Mouse (Mus musculus) WW6 (cell line): ENCODE data around the gene I830077J02Rik.
"Not testable (repeated sequence)": the region's sequence is repeated elsewhere in the genome, so short reads cannot be mapped to it uniquely, and the experiment has no call there.

ENCODE experiments used
- DNase-seq: peaks from one replicate; pipeline ENCODE4 v3.0.0-alpha.2; 2013; ENCODE audit warnings: low read depth, low spot score

I830077J02Rik gene

GRCm38 (mm10) chr3:105932240-105933071 lies at the start of gene I830077J02Rik:
Gene I830077J02Rik, minus strand, starts transcription at chr3:105932664.
- no peak for DNase-seq

DNA sequence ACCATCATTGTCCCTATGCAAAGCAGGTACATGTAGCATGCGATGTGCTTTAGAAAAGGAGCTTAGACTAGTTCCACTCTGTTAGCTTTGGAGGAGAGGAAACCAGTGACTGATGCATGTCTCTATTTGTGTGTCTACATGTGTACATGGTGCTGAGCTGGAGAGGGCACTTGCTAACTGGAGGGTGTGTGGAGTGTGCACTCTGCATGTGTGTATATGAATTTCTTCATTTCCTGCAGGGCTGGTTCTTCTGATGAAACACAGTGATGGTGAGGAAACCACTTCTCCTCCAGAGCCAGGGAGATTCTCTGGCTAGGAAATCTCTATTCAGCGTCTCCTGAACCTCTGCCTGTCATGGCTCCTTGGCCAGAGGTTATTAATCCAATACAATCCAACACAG lies 41.7 kb upstream of the I830077J02Rik start:
- DNase-seq = no peak

DNA sequence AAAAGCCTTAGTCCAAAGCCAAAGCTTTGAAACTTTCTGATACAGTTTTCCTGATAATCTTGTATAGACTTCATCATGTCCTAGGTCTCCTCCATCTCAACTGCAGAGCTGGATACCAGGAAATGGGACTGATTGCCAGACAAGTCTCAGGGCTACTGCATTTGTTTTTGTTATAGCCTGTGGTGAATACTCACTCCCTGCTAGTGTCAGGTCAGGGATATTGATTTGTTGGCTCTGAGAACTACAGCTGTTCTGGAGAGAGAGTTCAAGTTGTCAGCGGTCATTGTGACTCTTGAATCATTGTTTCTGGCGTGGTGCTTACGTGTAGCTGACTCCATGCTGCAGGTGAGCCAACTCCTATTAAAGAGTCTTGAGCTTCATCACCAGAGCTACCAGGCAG lies 40.9 kb upstream of the I830077J02Rik start, which contains the start of gene Ovgp1:
Ovgp1 (plus strand) TSS at position 301 of the 400 bp plus-strand sequence.
- no peak for DNase-seq

DNA sequence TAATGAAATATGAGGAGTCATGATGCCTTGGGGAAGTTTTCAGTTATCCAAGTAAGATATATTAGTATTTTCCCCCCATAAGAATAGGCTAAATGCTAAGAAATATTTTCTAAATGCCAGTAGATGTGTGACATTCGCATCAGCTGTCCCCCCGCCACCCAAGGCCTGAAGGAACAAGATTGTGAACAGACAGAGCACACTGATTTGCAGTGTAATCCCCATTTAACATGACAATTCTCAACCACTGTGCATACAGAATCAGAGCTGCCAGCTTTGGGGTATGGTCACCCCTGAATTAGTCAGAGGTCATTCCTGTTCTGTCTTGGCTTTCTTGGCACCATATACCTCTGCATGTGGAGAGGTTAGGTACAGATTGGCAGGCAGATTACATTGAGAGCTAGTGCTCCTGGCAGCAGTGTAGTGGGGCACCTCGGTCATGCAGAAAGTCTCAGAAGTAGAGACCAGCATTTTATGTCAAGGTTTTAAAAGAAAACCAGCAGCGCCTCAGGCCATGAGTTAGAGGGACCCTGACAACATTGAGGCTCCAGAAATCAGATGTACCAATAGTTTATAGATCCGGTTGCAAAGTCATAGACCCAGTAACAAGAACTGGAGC lies 39.5 kb upstream of the I830077J02Rik start:
- no peak for DNase-seq

GRCm38 (mm10) chr3:105960700-105961099 lies 28.2 kb upstream of the I830077J02Rik start:
- peak; percentile 29 for DNase-seq

DNA sequence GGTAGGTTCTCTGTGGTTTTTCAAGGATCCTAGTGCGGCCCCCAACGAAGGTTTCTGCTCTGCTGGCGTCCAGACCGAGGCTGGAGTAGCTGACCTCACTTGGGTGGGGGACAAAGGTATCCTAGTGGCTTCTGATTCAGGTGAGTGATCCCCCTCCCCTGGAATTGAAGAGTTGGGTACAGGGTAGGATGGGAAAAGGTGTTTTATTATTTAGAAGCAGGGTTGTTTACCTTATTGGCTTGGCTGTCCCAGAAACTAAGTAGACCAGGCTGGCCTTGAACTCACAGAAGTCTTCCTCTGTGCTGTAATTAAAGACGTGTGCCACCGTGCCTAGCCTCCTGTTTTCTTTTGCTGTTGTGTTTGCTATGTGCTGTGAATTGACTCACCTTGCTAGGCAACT lies 27.5 kb upstream of the I830077J02Rik start, which contains the start of gene Atp5f1:
Atp5f1 (minus strand) TSS at position 101 of the 400 bp plus-strand sequence.
- DNase-seq = no peak

GRCm38 (mm10) chr3:105959585-105959984 lies 27.1 kb upstream of the I830077J02Rik start:
- no peak for DNase-seq

DNA sequence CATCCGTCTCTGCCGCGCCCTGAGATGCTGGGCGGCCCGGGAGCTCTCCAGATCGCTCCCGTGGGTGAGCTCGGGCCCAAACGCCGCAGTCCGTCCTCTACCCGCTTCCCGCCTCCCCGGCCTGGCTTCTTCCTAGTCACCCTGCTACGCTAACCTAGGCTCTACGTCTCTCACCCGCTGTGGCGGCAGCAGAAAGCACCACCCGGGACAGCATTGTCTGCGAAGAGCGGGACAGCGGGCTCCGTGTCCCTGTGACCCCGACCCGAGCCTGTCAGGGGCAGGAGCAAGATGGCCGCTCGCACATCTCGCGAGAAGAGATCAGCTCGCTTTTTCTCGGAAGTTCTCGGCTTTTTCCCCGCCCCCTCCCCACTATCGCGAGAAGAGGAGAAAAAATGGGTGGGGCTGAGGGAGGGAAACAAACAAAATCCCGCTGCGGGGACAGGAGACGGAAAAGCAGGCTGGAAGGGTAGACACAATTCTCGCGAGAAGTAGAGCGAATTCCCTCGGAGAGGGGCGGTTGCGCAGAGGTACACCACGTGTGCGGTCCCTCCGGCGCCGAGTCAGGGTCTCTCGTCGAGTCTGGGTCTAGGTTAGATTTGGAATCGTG lies 26.6 kb upstream of the I830077J02Rik start, which contains the start of gene Wdr77:
Wdr77 (plus strand) TSS at position 396 of the 607 bp plus-strand sequence.
- DNase-seq = peak; percentile 97

- no peak for DNase-seq
These were observed 25.7 kb upstream of the I830077J02Rik start for GRCm38 (mm10) chr3:105958204-105958603.

- no peak for DNase-seq
These were observed 24.8 kb upstream of the I830077J02Rik start for GRCm38 (mm10) chr3:105957235-105957634.

GRCm38 (mm10) chr3:105951348-105951747 lies 18.9 kb upstream of the I830077J02Rik start:
- no peak for DNase-seq

GRCm38 (mm10) chr3:105936111-105936510 lies 3.6 kb upstream of the I830077J02Rik start:
- DNase-seq = no peak

DNA sequence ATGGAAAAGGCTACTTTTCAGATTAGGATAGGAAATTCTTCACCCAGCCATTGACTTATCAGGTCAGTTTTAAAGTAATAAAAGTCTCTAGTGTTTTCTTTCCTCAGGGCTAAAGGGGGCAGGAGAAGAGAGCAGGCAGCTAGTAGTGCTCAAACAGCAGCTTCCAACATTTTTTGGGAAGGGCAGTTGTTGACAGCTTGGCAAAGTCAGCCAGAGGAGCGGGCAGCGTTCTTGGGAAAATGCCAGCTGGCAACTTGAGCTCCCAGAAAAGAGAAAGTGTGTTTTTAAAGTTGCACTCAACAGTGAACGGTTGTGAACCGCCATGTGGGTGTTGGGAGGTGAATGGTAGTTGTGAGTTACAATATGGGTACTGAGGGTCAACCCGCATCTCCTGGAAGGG lies 2.6 kb upstream of the I830077J02Rik start:
- no peak for DNase-seq

DNA sequence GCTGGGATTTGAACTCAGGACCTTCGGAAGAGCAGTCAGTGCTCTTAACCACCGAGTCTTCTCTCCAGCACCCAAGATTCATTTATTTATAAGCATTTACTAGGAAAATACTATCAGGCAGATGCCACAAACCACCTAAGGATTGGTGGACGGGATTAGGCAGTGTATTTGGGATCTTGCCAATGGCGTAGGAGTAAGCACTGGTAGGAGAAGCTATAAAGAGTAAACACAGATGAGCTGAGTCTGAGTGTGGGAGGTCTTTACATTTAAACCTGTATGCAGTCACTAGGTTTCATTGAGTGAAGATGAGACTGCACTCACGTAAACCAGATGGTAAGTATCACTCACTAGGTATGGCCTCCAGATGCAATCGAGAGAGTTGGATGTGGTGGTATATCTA lies 1.5 kb upstream of the I830077J02Rik start:
- DNase-seq = no peak

- no peak for DNase-seq
These were observed 1.4 kb downstream of the I830077J02Rik start for GRCm38 (mm10) chr3:105931095-105931494.

DNA sequence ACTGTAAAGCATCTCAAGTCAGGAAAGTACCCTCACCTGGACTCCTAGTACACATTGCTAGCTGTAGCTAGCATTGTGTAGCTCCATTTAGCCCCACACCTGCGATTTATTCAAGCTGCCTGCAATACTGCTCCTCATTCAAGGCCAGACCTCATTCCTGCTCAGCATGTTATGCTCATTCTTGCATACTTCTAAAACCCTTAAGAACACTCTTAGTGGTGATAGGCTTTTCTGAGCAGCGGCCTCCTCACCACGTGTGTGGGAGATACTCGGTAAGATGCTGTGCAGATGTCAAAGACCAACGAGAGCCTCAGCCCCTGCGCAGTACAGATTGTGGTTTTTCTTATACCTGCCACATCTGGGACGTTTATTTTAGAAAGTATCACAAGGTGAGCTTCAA lies 2.6 kb downstream of the I830077J02Rik start:
- DNase-seq = no peak

DNA sequence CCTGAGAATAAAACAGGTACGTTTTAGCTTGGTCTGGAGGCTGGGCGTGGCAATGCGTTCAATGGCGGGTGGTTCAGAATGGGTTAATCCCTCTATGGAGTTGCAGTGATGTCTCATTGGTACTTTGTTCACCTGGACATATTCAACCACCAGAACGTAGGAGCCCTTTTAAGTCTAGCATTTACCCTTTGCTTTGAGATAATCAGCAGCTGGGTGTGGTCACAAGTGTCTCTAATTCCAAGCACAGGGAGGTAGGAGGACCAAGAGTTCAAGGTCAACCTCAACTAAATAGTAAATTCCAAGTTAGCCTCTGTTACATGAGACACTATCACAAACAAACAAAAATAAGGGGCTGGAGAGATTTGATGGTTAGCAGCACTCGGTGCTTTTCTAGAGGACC lies 3.7 kb downstream of the I830077J02Rik start:
- DNase-seq = no peak

DNA sequence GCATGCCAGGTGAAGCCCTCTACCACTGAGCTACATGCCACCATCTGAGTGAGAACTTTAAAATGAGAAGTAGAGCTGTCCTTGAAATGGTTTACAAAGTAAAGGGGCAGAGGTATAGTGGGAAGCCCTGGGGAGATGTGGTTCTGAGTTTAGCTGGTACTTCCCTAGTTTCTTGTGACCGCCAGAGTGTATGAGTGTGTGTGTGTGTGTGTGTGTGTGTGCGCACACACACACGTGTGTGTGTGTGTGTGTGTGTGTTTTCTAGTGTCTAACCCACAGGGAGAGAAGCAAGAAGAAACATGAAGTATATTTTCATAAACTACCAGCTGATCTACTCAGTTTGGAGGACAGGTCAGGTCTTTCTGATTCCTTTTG lies 4.3 kb downstream of the I830077J02Rik start:
- DNase-seq = no peak

GRCm38 (mm10) chr3:105927561-105928194 lies 4.8 kb downstream of the I830077J02Rik start:
- no peak for DNase-seq

- DNase-seq = no peak
These were observed 7.8 kb downstream of the I830077J02Rik start for GRCm38 (mm10) chr3:105924616-105925015.

- no peak for DNase-seq
These were observed 10.5 kb downstream of the I830077J02Rik start for GRCm38 (mm10) chr3:105921959-105922358.

DNA sequence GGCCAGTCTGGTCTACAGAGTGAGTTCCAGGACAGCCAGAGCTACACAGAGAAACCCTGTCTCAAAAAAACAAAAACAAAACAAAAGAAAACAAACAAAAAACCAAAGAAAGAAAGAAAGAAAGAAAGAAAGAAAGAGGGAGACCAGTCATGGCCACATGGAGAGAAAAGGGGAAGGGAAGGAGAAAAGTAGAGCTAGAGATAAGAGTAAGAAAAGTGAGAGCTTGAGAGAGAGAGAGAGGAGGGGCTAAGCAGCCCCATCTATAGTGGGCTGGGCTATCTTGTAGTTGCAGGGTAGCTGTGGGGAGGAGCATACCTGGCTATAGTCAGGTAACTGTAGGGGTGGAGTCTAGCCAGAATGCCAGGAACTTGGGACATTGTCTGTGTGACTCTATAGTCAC lies 11.7 kb downstream of the I830077J02Rik start:
- not testable (repeated sequence) for DNase-seq
